Mouse (Mus musculus) bone marrow, adult 2 months (tissue): ENCODE measurements around the gene Slc44a5.

ENCODE experiments used
- CTCF ChIP-seq: fragments of 200-500 bp; IDR thresholded peaks from 2 replicates; pipeline ENCODE4 v1.5.1; 2011; ENCODE audit warnings: low read length, control low read depth; ENCODE audit not compliant: control insufficient read depth, insufficient read depth
- POLR2A ChIP-seq: fragments of 200-500 bp; IDR thresholded peaks from 2 replicates; pipeline ENCODE4 v1.6.1; 2011; ENCODE audit warnings: low read depth, mild to moderate bottlenecking, control low read depth, low read length, borderline replicate concordance; ENCODE audit not compliant: control insufficient read depth

- TF ChIP-seq CTCF: no peak
- TF ChIP-seq POLR2A: no peak
These were observed 109.0 kb downstream of the Slc44a5 start for GRCm38 (mm10) chr3:154082241-154082640.
